Mouse (Mus musculus) heart, embryonic 13.5 days (tissue): ENCODE measurements at regions not wholly inside any gene's neighbourhood (a gene's known extent, or its start where the extent isn't known, plus 50 kb on each side); places are given as distances from the start of the nearest gene placed in this dataset.

Source experiments
- ATAC-seq: fragments of 200-750 bp; cut with Nextera tagmentation; 2 replicates; pipeline ENCODE4 v1.8.0; 2017; ENCODE audit warnings: moderate TSS enrichment; ENCODE audit not compliant: insufficient number of reproducible peaks, low FRiP score, low TSS enrichment; ENCODE audit errors: extremely low read depth
- H3K27ac ChIP-seq: fragments of 300-500 bp; sonication (generic); replicated peaks from 2 replicates; pipeline ENCODE4 v1.5.1; 2015; ENCODE audit warnings: moderate library complexity, mild to moderate bottlenecking, inconsistent platforms
- H3K27me3 ChIP-seq: fragments of 300-500 bp; sonication (generic); replicated peaks from 2 replicates; pipeline ENCODE4 v1.6.1; 2015; ENCODE audit warnings: mild to moderate bottlenecking, inconsistent platforms
- H3K36me3 ChIP-seq: fragments of 300-500 bp; sonication (generic); 2 replicates; pipeline ENCODE4 v1.6.1; 2015; ENCODE audit warnings: mild to moderate bottlenecking, inconsistent platforms
- H3K4me1 ChIP-seq: fragments of 300-500 bp; sonication (generic); 2 replicates; pipeline ENCODE4 v1.6.1; 2015; ENCODE audit warnings: inconsistent platforms
- H3K4me2 ChIP-seq: fragments of 300-500 bp; sonication (generic); 2 replicates; pipeline ENCODE4 v1.6.1; 2015; ENCODE audit warnings: inconsistent platforms, mild to moderate bottlenecking, moderate library complexity
- H3K4me3 ChIP-seq: fragments of 300-500 bp; sonication (generic); 2 replicates; pipeline ENCODE4 v1.5.1; 2015; ENCODE audit warnings: moderate library complexity, mild to moderate bottlenecking, inconsistent platforms
- H3K9ac ChIP-seq: fragments of 300-500 bp; sonication (generic); 2 replicates; pipeline ENCODE4 v1.6.1; 2015; ENCODE audit warnings: inconsistent platforms, mild to moderate bottlenecking, moderate library complexity
- H3K9me3 ChIP-seq: fragments of 300-500 bp; sonication (generic); 2 replicates; pipeline ENCODE4 v1.6.1; 2016; ENCODE audit warnings: inconsistent platforms
- WGBS: fragments of 180-500 bp; shearing (Covaris S2); methylation state at CpG from one replicate; pipeline ENCODE4 v1.1.7; 2015; ENCODE audit warnings: mixed read lengths; 5-methylcytosine and 5-hydroxymethylcytosine counted together

GRCm38 (mm10) chr1:35978766-35979165, 89.4 kb upstream of the Hs6st1 start:
- peaks cover 36% of the 10 kb centered on the region for H3K4me1 ChIP-seq
- H3K4me3 ChIP-seq = no peak overlapping the region
- H3K27ac ChIP-seq = peak overlapping the region; percentile 72
- no peak overlapping the region for H3K9ac ChIP-seq
- H3K9me3 ChIP-seq = no peaks in the 10 kb centered on the region
- WGBS = 23% methylated on average over 4 of the region's 4 CpGs
- ATAC-seq = peak; percentile 31; the same call in 1 of the 2 replicates
- no peaks in the 10 kb centered on the region for H3K27me3 ChIP-seq
- no peak overlapping the region for H3K4me2 ChIP-seq
- H3K36me3 ChIP-seq = no peaks in the 10 kb centered on the region

GRCm38 (mm10) chr1:35981226-35981625, 87.0 kb upstream of the Hs6st1 start:
- Histone ChIP-seq H3K4me1 (peaks cover 28% of the 10 kb centered on the region), H3K27ac (no peak overlapping the region), H3K4me2 (no peak overlapping the region), H3K9me3 (no peaks in the 10 kb centered on the region), H3K36me3 (no peaks in the 10 kb centered on the region), H3K27me3 (no peaks in the 10 kb centered on the region), H3K4me3 (no peak overlapping the region), H3K9ac (no peak overlapping the region)
- 90% methylated on average over 4 of the region's 4 CpGs for WGBS
- no peak for ATAC-seq

GRCm38 (mm10) chr1:35983361-35983760, 84.8 kb upstream of the Hs6st1 start:
- peaks cover 20% of the 10 kb centered on the region for H3K4me1 ChIP-seq
- H3K9ac ChIP-seq = no peak overlapping the region
- no peak overlapping the region for H3K4me3 ChIP-seq
- H3K27ac ChIP-seq = no peak overlapping the region
- ATAC-seq = no peak
- H3K27me3 ChIP-seq = no peaks in the 10 kb centered on the region
- 75% methylated on average over 3 of the region's 3 CpGs for WGBS
- H3K36me3 ChIP-seq = no peaks in the 10 kb centered on the region
- no peak overlapping the region for H3K4me2 ChIP-seq
- H3K9me3 ChIP-seq = no peaks in the 10 kb centered on the region

GRCm38 (mm10) chr1:35985318-35985717, 82.9 kb upstream of the Hs6st1 start:
- H3K27ac ChIP-seq = no peak overlapping the region
- H3K9me3 ChIP-seq = peaks cover 9% of the 10 kb centered on the region
- H3K36me3 ChIP-seq = no peaks in the 10 kb centered on the region
- H3K4me1 ChIP-seq = peaks cover 11% of the 10 kb centered on the region; the same call in 1 of the 2 replicates
- H3K4me2 ChIP-seq = no peak overlapping the region
- WGBS = 82% methylated on average over 6 of the region's 6 CpGs
- H3K4me3 ChIP-seq = no peak overlapping the region
- no peak overlapping the region for H3K9ac ChIP-seq
- ATAC-seq = no peak
- no peaks in the 10 kb centered on the region for H3K27me3 ChIP-seq

GRCm38 (mm10) chr1:35986666-35987065, 81.5 kb upstream of the Hs6st1 start:
- Histone ChIP-seq H3K4me1 (peaks cover 11% of the 10 kb centered on the region; the same call in 1 of the 2 replicates), H3K27me3 (no peaks in the 10 kb centered on the region), H3K9ac (no peak overlapping the region), H3K4me2 (no peak overlapping the region), H3K36me3 (no peaks in the 10 kb centered on the region), H3K27ac (no peak overlapping the region), H3K9me3 (peaks cover 15% of the 10 kb centered on the region), H3K4me3 (no peak overlapping the region)
- ATAC-seq = no peak
- WGBS = 82% methylated on average over 8 of the region's 8 CpGs

GRCm38 (mm10) chr1:35992227-35992909, 75.8 kb upstream of the Hs6st1 start:
- 87% methylated on average over 8 of the region's 8 CpGs for WGBS
- Histone ChIP-seq H3K4me1 (no peaks in the 10 kb centered on the region), H3K27ac (no peak overlapping the region)

GRCm38 (mm10) chr1:35992937-35993336, 75.3 kb upstream of the Hs6st1 start:
- Histone ChIP-seq H3K9me3 (peaks cover 15% of the 10 kb centered on the region), H3K27me3 (no peaks in the 10 kb centered on the region), H3K4me2 (no peak overlapping the region), H3K4me1 (no peaks in the 10 kb centered on the region), H3K4me3 (no peak overlapping the region), H3K27ac (no peak overlapping the region), H3K9ac (no peak overlapping the region), H3K36me3 (no peaks in the 10 kb centered on the region)
- no peak for ATAC-seq
- 58% methylated on average over 3 of the region's 3 CpGs for WGBS

More at GRCm38 (mm10) chr1:35992227-35992909, 75.8 kb upstream of the Hs6st1 start:
- Histone ChIP-seq H3K4me2 (no peak overlapping the region), H3K9ac (no peak overlapping the region), H3K36me3 (no peaks in the 10 kb centered on the region), H3K9me3 (peaks cover 15% of the 10 kb centered on the region), H3K27me3 (no peaks in the 10 kb centered on the region), H3K4me3 (no peak overlapping the region)
- ATAC-seq = no peak

- 64% methylated on average over 6 of the region's 6 CpGs for WGBS
- no peaks in the 10 kb centered on the region for H3K36me3 ChIP-seq
- no peak overlapping the region for H3K4me3 ChIP-seq
- H3K27ac ChIP-seq = no peak overlapping the region
- no peak overlapping the region for H3K9ac ChIP-seq
- 0 out of 2 replicates have a peak, but pooled peaks cover 3% of the 10 kb centered on the region for H3K9me3 ChIP-seq
- H3K4me1 ChIP-seq = no peaks in the 10 kb centered on the region
- H3K27me3 ChIP-seq = no peaks in the 10 kb centered on the region
- no peak for ATAC-seq
- no peak overlapping the region for H3K4me2 ChIP-seq
Observed at GRCm38 (mm10) chr1:35995691-35996090, 72.5 kb upstream of the Hs6st1 start.

GRCm38 (mm10) chr1:36001319-36001718, 66.9 kb upstream of the Hs6st1 start:
- Histone ChIP-seq H3K9me3 (no peaks in the 10 kb centered on the region), H3K36me3 (no peaks in the 10 kb centered on the region), H3K4me2 (no peak overlapping the region), H3K4me3 (no peak overlapping the region), H3K27ac (no peak overlapping the region), H3K27me3 (no peaks in the 10 kb centered on the region), H3K4me1 (no peaks in the 10 kb centered on the region), H3K9ac (no peak overlapping the region)
- 89% methylated on average over 5 of the region's 5 CpGs for WGBS
- no peak for ATAC-seq

- H3K4me1 ChIP-seq = no peaks in the 10 kb centered on the region
- no peaks in the 10 kb centered on the region for H3K36me3 ChIP-seq
- H3K27ac ChIP-seq = no peak overlapping the region
- 84% methylated on average over 1 of the region's 1 CpGs for WGBS
- H3K27me3 ChIP-seq = no peaks in the 10 kb centered on the region
- H3K9me3 ChIP-seq = no peaks in the 10 kb centered on the region
- H3K4me2 ChIP-seq = no peak overlapping the region
- ATAC-seq = no peak
- H3K9ac ChIP-seq = no peak overlapping the region
- no peak overlapping the region for H3K4me3 ChIP-seq
Observed at GRCm38 (mm10) chr1:36001821-36002220, 66.4 kb upstream of the Hs6st1 start.

- WGBS = 41% methylated on average over 9 of the region's 9 CpGs
- H3K9me3 ChIP-seq = no peaks in the 10 kb centered on the region
- H3K4me1 ChIP-seq = no peaks in the 10 kb centered on the region
- H3K27ac ChIP-seq = no peak overlapping the region; the same call in 1 of the 2 replicates
- H3K27me3 ChIP-seq = no peaks in the 10 kb centered on the region
- H3K4me3 ChIP-seq = no peak overlapping the region
- H3K4me2 ChIP-seq = no peak overlapping the region
- H3K9ac ChIP-seq = 0 out of 2 replicates have a peak overlapping the region, but pooled peaks have one; percentile 19
- H3K36me3 ChIP-seq = no peaks in the 10 kb centered on the region
- ATAC-seq = no peak
Observed at GRCm38 (mm10) chr1:36003592-36003991, 64.6 kb upstream of the Hs6st1 start.

- Histone ChIP-seq H3K27ac (no peak overlapping the region), H3K36me3 (no peaks in the 10 kb centered on the region), H3K9me3 (peaks cover 4% of the 10 kb centered on the region; the same call in 1 of the 2 replicates), H3K9ac (no peak overlapping the region), H3K4me3 (no peak overlapping the region), H3K4me2 (no peak overlapping the region), H3K27me3 (no peaks in the 10 kb centered on the region), H3K4me1 (peaks cover 31% of the 10 kb centered on the region)
- 87% methylated on average over 6 of the region's 6 CpGs for WGBS
- ATAC-seq = no peak
Observed at GRCm38 (mm10) chr1:36008598-36008997, 59.6 kb upstream of the Hs6st1 start.
